14 mouse cellular contexts compared by ENCODE assay signal in the genomic region with DNA sequence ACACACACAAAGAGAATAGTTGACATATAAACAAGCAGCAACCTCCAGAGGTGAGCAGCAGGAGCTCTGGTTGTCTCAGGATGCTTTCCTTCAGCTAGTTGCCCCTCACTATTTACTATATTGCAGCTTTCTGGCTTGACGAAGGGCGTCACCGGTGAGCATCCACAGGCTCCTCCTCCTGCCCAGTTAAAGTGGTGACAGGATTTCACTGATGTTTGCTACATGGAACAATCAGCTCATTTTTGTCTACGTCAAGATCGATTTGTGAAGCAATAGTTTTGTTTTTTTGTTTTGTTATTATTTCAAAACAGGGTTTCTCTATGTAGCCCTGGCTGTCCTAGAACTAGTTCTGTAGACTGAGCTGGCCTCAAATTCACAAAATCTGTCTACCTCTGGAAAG.
"Had no signal": no experiment of that assay in that cellular context is flagged by ENCODE, and none has a peak within 500 bp of the region (broad histone marks: within the 10 kb centered on the region; RNA-seq: fewer than 3 reads in every experiment).

No protein-coding gene starts in this region.

- H3K9me3 ChIP-seq: kidney, embryonic 15.5 days; limb, embryonic 13.5 days; midbrain, embryonic 12.5 days; neural tube, embryonic 15.5 days had no signal

- H3K4me2 ChIP-seq: kidney, embryonic 15.5 days; limb, embryonic 13.5 days; liver, embryonic 11.5 days; lung, embryonic 14.5 days; midbrain, embryonic 12.5 days; neural tube, embryonic 15.5 days had no signal

- H3K9ac ChIP-seq: kidney, embryonic 15.5 days; limb, embryonic 13.5 days; lung, embryonic 14.5 days; midbrain, embryonic 12.5 days; neural tube, embryonic 15.5 days had no signal

- H3K27me3 ChIP-seq: kidney, embryonic 15.5 days; limb, embryonic 13.5 days; midbrain, embryonic 12.5 days; neural tube, embryonic 15.5 days had no signal

- H3K27ac ChIP-seq: limb, embryonic 13.5 days; neural tube, embryonic 15.5 days had no signal

- DNase-seq: kidney, postnatal 14 days; left cerebral cortex, postnatal 4 days; lung, embryonic 14.5 days; lung, postnatal 10 days; lung, postnatal 4 days; right cerebral cortex, adult 18-20 months; right cerebral cortex, postnatal 25 days; thymus, postnatal 36 days had no signal

- H3K4me3 ChIP-seq: kidney, embryonic 15.5 days; limb, embryonic 13.5 days; midbrain, embryonic 12.5 days; myocyte; neural tube, embryonic 15.5 days had no signal

- H3K36me3 ChIP-seq: neural tube, embryonic 15.5 days had no signal
